Mouse (Mus musculus): ENCODE data around the gene Cxcl9. TPM values are rescaled to one million over a fixed set of nuclear protein-coding genes. Genes with fewer than 3 reads are reported as not detected.
"Not testable (repeated sequence)": the region's sequence is repeated elsewhere in the genome, so short reads cannot be mapped to it uniquely, and the experiment has no call there.

Cxcl9 gene
- total RNA-seq (2017), result 0.19 TPM in 1 of 3 replicates, not detected in the others

DNA sequence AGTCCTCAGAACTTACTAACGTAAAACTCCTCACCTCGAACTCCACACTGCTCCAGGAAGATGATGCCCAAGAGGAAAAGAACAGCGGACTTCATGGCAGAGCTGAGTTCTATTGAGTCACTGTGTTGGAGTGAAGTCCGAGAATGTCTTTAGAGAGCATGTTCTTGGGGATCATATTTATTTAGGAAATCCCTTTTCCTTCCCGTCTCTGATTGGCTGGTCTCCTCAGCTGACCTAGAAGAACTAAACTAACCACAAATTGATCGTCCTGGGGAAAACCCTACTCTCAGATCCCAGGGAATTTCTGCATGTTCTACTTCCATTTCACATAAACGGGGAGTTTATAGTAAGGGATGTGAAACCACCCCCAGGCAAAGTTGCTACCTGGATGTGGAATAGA lies at the start of gene Cxcl9:
Cxcl9 (minus strand) TSS at position 151 of the 400 bp plus-strand sequence.
- no peak for ATAC-seq (replicated peaks; ENCODE audit: insufficient number of reproducible peaks, low FRiP score, low TSS enrichment, poor library complexity, severe bottlenecking)

DNA sequence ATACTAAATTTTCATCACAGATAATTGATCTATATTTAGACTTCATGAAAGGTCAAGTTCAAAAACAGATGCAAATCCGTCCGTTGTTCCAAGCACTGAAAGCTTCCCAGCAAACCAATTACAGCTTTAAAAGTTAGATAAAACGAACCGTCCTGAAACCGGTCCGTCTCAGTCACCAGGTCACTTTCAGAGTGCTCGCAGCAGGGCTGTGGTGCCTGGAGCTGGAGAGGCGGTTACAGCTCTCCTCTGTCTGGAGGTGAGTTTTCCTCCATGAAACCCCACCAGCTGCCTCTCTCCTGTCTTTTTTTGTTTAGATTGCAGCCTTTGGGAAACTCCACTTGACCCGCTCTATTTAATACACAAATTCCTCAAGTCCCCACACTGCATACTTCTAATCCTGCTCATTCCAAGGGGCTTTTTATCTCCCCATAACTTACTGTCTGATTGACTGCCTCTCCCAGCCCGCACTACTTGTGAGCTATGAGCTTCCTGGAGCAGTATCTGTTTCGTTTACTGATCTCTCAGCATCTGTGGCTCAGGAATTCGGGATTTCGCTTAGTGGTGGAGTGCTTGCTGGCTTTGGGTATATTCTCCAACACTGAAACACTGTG lies 49.0 kb upstream of the Cxcl9 start:
- no peak for ATAC-seq (replicated peaks; ENCODE audit: insufficient number of reproducible peaks, low FRiP score, low TSS enrichment, poor library complexity, severe bottlenecking)

GRCm38 (mm10) chr5:92375368-92375767 lies 47.5 kb upstream of the Cxcl9 start:
- peak; percentile 75 for ATAC-seq (replicated peaks; ENCODE audit: insufficient number of reproducible peaks, low FRiP score, low TSS enrichment, poor library complexity, severe bottlenecking)

GRCm38 (mm10) chr5:92374721-92375142 lies 46.9 kb upstream of the Cxcl9 start:
- ATAC-seq (replicated peaks; ENCODE audit: insufficient number of reproducible peaks, low FRiP score, low TSS enrichment, poor library complexity, severe bottlenecking), result peak; percentile 53

DNA sequence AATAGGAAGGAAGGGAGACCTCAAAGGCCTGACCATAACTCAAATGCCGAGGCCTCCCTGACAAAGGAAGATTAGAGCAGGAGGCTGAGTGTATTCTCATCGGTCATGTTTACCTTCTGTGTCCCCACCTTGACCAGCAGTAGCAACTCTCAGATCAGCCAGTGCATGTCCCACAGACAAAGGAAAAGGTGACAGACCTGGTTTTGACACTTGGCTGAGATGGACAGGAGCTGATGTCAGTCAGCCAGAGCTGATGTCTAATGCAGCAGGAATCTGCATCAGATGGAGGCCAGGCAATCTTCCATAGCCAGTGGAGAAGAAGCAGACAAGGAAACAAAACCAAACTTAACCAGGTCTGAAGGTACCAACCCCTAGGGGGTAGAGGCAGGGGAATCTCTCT lies 44.7 kb upstream of the Cxcl9 start:
- ATAC-seq (replicated peaks; ENCODE audit: insufficient number of reproducible peaks, low FRiP score, low TSS enrichment, poor library complexity, severe bottlenecking), result no peak

DNA sequence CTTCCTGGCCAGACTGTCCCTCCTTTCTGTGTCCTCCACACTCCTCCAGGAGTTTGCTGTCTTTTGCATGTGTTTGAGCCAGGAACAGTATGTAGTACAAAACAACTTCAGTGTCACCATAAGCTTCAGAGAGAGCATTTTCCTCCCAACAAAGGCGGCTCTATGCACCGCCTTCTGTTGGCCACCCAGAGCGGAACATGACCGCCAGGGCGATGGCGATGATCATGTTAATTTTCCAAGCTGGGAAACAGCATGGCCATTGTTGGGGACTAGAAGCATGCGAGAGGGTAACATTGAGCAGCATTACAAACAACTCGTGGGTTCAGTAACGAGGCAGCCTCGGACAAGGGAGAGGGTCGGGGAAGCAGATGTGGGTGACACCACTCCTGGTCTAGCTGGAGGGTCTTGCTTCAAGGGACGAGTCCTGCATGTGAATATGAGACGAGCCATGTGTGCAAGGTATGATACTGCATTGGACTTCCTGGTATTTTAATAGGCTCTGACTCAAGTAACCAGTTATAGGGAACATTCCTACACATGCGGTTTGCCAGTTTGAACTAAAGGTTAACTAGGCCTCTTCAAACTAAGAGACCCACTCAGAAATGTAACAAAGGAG lies 43.6 kb upstream of the Cxcl9 start:
- ATAC-seq (replicated peaks; ENCODE audit: insufficient number of reproducible peaks, low FRiP score, low TSS enrichment, poor library complexity, severe bottlenecking), result 0 out of 2 replicates have a peak, but pooled peaks have one; percentile 20

GRCm38 (mm10) chr5:92370891-92371290 lies 43.0 kb upstream of the Cxcl9 start:
- no peak for ATAC-seq (replicated peaks; ENCODE audit: insufficient number of reproducible peaks, low FRiP score, low TSS enrichment, poor library complexity, severe bottlenecking)

GRCm38 (mm10) chr5:92370392-92370791 lies 42.5 kb upstream of the Cxcl9 start:
- ATAC-seq (replicated peaks; ENCODE audit: insufficient number of reproducible peaks, low FRiP score, low TSS enrichment, poor library complexity, severe bottlenecking), result no peak

DNA sequence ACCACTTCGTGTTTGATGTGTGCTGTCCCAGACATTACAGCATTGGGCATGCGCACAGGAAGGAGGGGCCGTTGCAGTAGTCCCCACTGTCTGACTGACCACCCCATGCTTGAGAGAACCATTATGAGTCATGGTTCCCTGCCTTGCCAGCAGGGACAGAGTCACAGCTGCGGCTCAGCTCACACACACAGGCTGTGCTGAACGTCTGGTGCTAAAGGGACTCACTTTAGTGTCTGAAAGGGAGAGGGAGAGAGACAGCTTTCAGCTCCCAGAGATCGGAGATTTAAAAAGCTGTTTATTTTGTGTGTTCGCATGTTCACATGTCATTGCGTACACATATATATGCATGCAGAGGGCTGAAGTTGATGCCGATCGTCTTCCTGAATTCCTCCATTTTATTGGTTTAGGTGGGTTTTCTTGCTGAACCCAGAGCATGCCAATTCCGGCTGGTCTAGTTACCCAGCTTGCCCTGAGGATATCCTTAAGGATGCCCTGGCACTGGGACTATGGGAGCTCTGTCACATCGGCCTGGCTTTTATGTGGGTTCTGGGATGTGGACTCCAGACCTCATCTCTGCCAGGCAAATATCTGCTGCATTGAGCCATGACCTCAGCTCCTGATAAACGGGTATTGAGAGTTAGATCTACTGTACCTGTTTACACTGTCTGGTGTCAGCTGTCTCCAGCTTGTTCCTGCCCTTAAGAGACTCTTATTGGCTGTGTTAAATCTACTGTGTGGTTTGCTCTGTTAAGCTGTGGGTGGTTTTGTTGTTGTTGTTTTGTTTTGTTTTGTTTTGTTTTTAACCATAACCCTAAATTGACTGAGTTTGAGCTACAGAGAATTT lies 41.5 kb upstream of the Cxcl9 start:
- ATAC-seq (replicated peaks; ENCODE audit: insufficient number of reproducible peaks, low FRiP score, low TSS enrichment, poor library complexity, severe bottlenecking), result no peak

- ATAC-seq (replicated peaks; ENCODE audit: insufficient number of reproducible peaks, low FRiP score, low TSS enrichment, poor library complexity, severe bottlenecking), result no peak
These were observed 40.5 kb upstream of the Cxcl9 start for GRCm38 (mm10) chr5:92368392-92368791.

- no peak for ATAC-seq (replicated peaks; ENCODE audit: insufficient number of reproducible peaks, low FRiP score, low TSS enrichment, poor library complexity, severe bottlenecking)
These were observed 38.7 kb upstream of the Cxcl9 start for GRCm38 (mm10) chr5:92366565-92366964.

DNA sequence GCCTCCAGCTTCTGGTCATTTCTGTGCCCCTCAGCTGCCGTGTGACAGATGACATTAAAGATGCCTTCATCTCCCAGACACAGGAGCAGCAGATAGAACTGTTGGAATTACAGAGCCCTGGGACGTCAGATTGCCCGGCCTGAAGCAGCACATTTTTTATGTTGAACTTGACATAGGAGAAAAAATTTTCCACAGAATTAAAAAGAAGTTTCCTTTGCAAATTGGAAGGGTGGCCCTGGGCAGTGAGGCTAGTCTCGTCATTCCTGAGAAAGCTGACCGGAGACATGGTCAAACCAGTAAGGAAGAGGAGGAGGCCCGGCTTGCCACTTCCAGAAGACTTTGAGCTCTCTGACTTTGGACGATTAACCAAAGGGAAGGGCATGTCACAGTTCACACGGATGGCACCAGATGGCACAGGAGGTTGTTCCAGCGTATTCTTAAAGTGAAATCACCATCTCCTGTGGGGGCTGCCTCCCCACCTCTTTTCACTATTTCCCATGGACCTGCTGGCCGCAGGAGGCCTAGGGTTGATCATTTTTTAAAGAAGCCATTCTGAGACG lies 37.3 kb upstream of the Cxcl9 start:
- no peak for ATAC-seq (replicated peaks; ENCODE audit: insufficient number of reproducible peaks, low FRiP score, low TSS enrichment, poor library complexity, severe bottlenecking)

DNA sequence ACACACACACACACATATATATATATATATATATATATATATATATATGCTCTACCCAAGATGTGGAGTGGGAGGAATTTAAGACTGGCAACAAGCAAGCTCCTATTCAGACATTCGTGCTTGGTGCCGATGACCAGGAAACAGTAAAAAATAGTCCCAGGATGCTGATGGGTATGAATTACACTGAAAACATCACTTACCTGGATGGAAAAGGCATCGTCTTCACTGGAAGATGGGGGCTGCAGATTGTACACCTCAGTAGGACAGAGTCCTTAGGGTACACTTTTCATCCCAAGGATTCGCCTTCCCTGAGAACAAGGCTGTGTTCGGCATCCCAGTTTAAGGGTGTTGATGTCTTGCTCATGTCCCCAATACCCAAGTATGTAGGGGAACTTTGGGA lies 36.1 kb upstream of the Cxcl9 start:
- ATAC-seq (replicated peaks; ENCODE audit: insufficient number of reproducible peaks, low FRiP score, low TSS enrichment, poor library complexity, severe bottlenecking), result no peak

DNA sequence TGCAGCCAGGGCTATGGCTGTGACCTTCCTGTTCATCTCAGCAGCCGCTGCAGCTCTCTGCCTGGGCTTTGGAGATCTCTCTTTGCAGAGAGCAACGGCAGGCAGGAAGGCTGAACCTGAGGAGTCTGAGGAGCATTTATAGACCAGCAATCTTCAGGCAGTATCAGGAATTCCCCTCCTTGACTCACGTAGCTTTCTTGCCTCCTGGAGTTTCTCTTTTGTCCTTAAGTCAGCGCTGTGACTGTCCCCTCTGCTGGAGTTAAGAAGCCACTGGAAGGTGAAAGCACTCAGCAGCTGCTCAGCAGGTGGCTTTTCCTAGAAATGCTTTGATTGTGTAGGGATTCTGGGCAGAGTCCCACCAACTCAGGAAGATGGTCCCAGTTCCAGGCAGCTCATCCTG lies 35.3 kb upstream of the Cxcl9 start:
- no peak for ATAC-seq (replicated peaks; ENCODE audit: insufficient number of reproducible peaks, low FRiP score, low TSS enrichment, poor library complexity, severe bottlenecking)

GRCm38 (mm10) chr5:92358767-92359455 lies 31.0 kb upstream of the Cxcl9 start:
- ATAC-seq (replicated peaks; ENCODE audit: insufficient number of reproducible peaks, low FRiP score, low TSS enrichment, poor library complexity, severe bottlenecking), result no peak

DNA sequence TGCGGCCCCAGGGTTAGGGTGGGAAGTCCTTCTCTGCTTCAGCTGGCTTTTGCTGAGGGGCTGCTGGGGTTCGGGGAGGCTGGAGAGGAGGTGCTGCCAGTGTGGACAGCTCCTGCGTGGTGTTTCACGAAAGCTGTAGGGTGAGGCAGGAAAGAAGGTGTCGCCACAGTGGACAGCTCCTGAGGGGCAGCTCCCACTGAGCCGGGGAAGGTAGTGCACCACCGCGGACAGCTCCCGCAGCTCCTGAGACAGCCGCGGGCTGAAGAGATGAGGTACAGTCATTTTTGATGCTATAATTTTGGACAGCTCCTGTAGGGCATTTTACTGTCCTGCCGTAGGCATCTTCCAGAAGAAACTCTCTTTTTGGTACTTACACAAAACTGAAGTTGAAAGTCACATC lies 30.2 kb upstream of the Cxcl9 start:
- ATAC-seq (replicated peaks; ENCODE audit: insufficient number of reproducible peaks, low FRiP score, low TSS enrichment, poor library complexity, severe bottlenecking), result no peak

- peak; percentile 80 for ATAC-seq (replicated peaks; ENCODE audit: insufficient number of reproducible peaks, low FRiP score, low TSS enrichment, poor library complexity, severe bottlenecking)
These were observed 25.6 kb upstream of the Cxcl9 start for GRCm38 (mm10) chr5:92353517-92353916.

DNA sequence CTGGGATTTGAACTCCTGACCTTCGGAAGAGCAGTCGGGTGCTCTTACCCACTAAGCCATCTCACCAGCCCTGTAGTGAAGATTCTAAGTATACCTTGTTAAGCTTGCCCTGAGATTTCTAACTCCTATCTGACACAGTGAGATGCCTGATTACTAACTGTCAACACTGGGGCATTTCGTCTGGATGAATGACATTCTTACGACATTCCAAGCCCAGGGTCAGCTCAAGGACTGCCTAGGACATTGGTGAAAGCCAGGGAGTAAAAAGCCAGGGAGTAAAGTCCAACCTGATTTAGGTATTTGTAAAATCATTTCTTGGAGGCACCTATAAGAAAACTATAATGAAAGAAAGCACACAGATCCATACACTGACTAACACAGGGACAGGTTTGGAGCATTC lies 24.8 kb upstream of the Cxcl9 start:
- not testable (repeated sequence) for ATAC-seq (replicated peaks; ENCODE audit: insufficient number of reproducible peaks, low FRiP score, low TSS enrichment, poor library complexity, severe bottlenecking)

- no peak for ATAC-seq (replicated peaks; ENCODE audit: insufficient number of reproducible peaks, low FRiP score, low TSS enrichment, poor library complexity, severe bottlenecking)
These were observed 21.9 kb upstream of the Cxcl9 start for GRCm38 (mm10) chr5:92349731-92350130.
